Mouse (Mus musculus) liver, adult 2 months (tissue): ENCODE data around the gene Lin28a.

ENCODE experiments used
- CTCF ChIP-seq: fragments of 200-500 bp; IDR thresholded peaks from 2 replicates; pipeline ENCODE4 v1.5.1; 2011; ENCODE audit warnings: low read depth, low read length, control low read depth
- POLR2A ChIP-seq: fragments of 200-500 bp; IDR thresholded peaks from 2 replicates; pipeline ENCODE4 v1.6.1; 2011; ENCODE audit warnings: low read length, control low read depth; ENCODE audit not compliant: insufficient read depth; ENCODE audit errors: extremely low read depth

- TF ChIP-seq CTCF (no peak), POLR2A (no peak)
These were observed 52.2 kb downstream of the Lin28a start for GRCm38 (mm10) chr4:133966271-133966940.
